Mouse (Mus musculus): ENCODE measurements around the gene Uqcr11.

DNA sequence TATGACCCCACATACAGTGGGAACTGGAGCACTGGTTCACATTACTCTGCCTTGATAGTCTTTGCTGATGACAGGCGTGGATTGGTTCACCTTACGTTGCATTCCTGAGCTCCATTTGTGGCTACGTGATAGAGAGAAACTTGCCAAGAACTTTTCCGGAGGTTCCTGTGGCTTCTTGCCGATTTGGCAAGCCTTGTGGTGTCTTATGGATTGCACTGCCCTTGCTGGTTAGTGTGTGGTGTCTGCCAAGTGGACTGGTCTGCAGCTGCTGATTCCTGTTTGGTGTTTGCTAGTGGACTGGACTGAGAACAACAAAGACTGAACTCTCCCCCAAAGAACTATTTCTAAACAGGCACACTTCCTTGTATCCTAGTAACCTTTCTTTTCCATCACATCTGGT is 48.2 kb upstream of the Uqcr11 start:
- TF ChIP-seq CTCF (IDR thresholded peaks at IDR 0.05; ENCODE audit: insufficient read depth, low read length), result no peak
- TF ChIP-seq POLR2A (IDR thresholded peaks at IDR 0.05; ENCODE audit: borderline replicate concordance, extremely low read depth, low read depth, low read length), result no peak

All from lung, adult 2 months (tissue).